Mouse (Mus musculus) midbrain, embryonic 13.5 days (tissue): ENCODE data around the gene Hsd17b12. TPM values are rescaled to one million over a fixed set of nuclear protein-coding genes. Genes with fewer than 3 reads are reported as not detected.
A peak's percentile ranks its signal among the peaks of the same experiment; 100 is the strongest.

Experiments
- ATAC-seq: fragments of 200-750 bp; cut with Nextera tagmentation; 2 replicates; pipeline ENCODE4 v1.8.0; 2017; ENCODE audit warnings: mild to moderate bottlenecking, moderate TSS enrichment, moderate library complexity
- H3K27ac ChIP-seq: fragments of 300-500 bp; sonication (generic); 2 replicates; pipeline ENCODE4 v1.5.1; 2015; ENCODE audit warnings: inconsistent platforms, mild to moderate bottlenecking, moderate library complexity
- H3K27me3 ChIP-seq: fragments of 300-500 bp; sonication (generic); 2 replicates; pipeline ENCODE4 v1.6.1; 2015; ENCODE audit warnings: mild to moderate bottlenecking, inconsistent platforms
- H3K36me3 ChIP-seq: fragments of 300-500 bp; sonication (generic); 2 replicates; pipeline ENCODE4 v1.6.1; 2015; ENCODE audit warnings: mild to moderate bottlenecking, inconsistent platforms
- H3K4me1 ChIP-seq: fragments of 300-500 bp; sonication (generic); replicated peaks from 2 replicates; pipeline ENCODE4 v1.6.1; 2015; ENCODE audit warnings: inconsistent platforms
- H3K4me2 ChIP-seq: fragments of 300-500 bp; sonication (generic); replicated peaks from 2 replicates; pipeline ENCODE4 v1.6.1; 2015; ENCODE audit warnings: moderate library complexity, mild to moderate bottlenecking, inconsistent platforms
- H3K4me3 ChIP-seq: fragments of 300-500 bp; sonication (generic); replicated peaks from 2 replicates; pipeline ENCODE4 v1.5.1; 2015; ENCODE audit warnings: mild to moderate bottlenecking, inconsistent platforms
- H3K9ac ChIP-seq: fragments of 300-500 bp; sonication (generic); replicated peaks from 2 replicates; pipeline ENCODE4 v1.6.1; 2015; ENCODE audit warnings: mild to moderate bottlenecking, inconsistent platforms
- H3K9me3 ChIP-seq: fragments of 300-500 bp; sonication (generic); 2 replicates; pipeline ENCODE4 v1.6.1; 2016; ENCODE audit warnings: mild to moderate bottlenecking, inconsistent platforms
- WGBS: fragments of 180-500 bp; shearing (Covaris S2); methylation state at CpG from one replicate; pipeline ENCODE4 v1.1.7; 2015; 5-methylcytosine and 5-hydroxymethylcytosine counted together
- polyA plus RNA-seq: library from polyadenylated mRNA; unstranded; fragments of >200 nt; fragmentation: Nextera tagmentation; extraction: Ambion mirVana; gene quantifications from 2 replicates; pipeline ENCODE4 v1.2.1, GENCODE M21; 2015

Gene Hsd17b12
- 122 and 131 TPM in 2 replicates for polyA plus RNA-seq

- ATAC-seq, result peak; percentile 99
- WGBS, result under 1% methylated on average over 69 of the region's 69 CpGs
- peak within 1 kb of the TSS; percentile 83 for H3K4me3 ChIP-seq
Observed at GRCm38 (mm10) chr2:94157592-94158519, at the start of gene Hsd17b12. TSS of gene Hsd17b12 (minus strand) at chr2:94157964.

GRCm38 (mm10) chr2:94184906-94185305 is 27.1 kb upstream of the Hsd17b12 start:
- WGBS, result 81% methylated on average over 2 of the region's 2 CpGs
- H3K36me3 ChIP-seq, result no peaks in the 10 kb centered on the region
- no peak overlapping the region for H3K4me3 ChIP-seq
- H3K9ac ChIP-seq, result no peak overlapping the region
- H3K4me2 ChIP-seq, result no peak overlapping the region
- H3K4me1 ChIP-seq, result peaks cover 8% of the 10 kb centered on the region; the same call in 1 of the 2 replicates
- H3K27me3 ChIP-seq, result 0 out of 2 replicates have a peak, but pooled peaks cover 3% of the 10 kb centered on the region
- H3K9me3 ChIP-seq, result no peaks in the 10 kb centered on the region
- no peak overlapping the region for H3K27ac ChIP-seq
- no peak for ATAC-seq

More at GRCm38 (mm10) chr2:94157592-94158519, at the start of gene Hsd17b12:
- Histone ChIP-seq H3K4me1 (peaks cover 37% of the 10 kb centered on the region), H3K9me3 (no peaks in the 10 kb centered on the region), H3K27me3 (no peaks in the 10 kb centered on the region), H3K9ac (peak within 1 kb of the TSS; percentile 90), H3K27ac (peak within 1 kb of the TSS; percentile 92), H3K4me2 (peak within 1 kb of the TSS; percentile 75), H3K36me3 (no peaks in the 10 kb centered on the region)

GRCm38 (mm10) chr2:94184142-94184541 is 26.4 kb upstream of the Hsd17b12 start:
- Histone ChIP-seq H3K27me3 (0 out of 2 replicates have a peak, but pooled peaks cover 3% of the 10 kb centered on the region), H3K27ac (no peak overlapping the region), H3K9me3 (no peaks in the 10 kb centered on the region), H3K9ac (no peak overlapping the region), H3K4me1 (peaks cover 8% of the 10 kb centered on the region; the same call in 1 of the 2 replicates), H3K4me3 (no peak overlapping the region), H3K36me3 (no peaks in the 10 kb centered on the region), H3K4me2 (peak overlapping the region; percentile 13; the same call in 1 of the 2 replicates)
- no peak for ATAC-seq
- WGBS, result 1% methylated on average over 6 of the region's 6 CpGs

- Histone ChIP-seq H3K9me3 (no peaks in the 10 kb centered on the region), H3K4me1 (peaks cover 19% of the 10 kb centered on the region), H3K36me3 (no peaks in the 10 kb centered on the region), H3K4me3 (peak overlapping the region; percentile 98), H3K27me3 (no peaks in the 10 kb centered on the region), H3K9ac (no peak overlapping the region), H3K27ac (no peak overlapping the region), H3K4me2 (no peak overlapping the region)
- WGBS, result 0% methylated on average over 3 of the region's 3 CpGs
- ATAC-seq, result peak; percentile 63
Observed at GRCm38 (mm10) chr2:94179030-94179407, 21.3 kb upstream of the Hsd17b12 start.

- ATAC-seq, result peak; percentile 99
- no peaks in the 10 kb centered on the region for H3K36me3 ChIP-seq
- H3K9ac ChIP-seq, result peak overlapping the region; percentile 87
- peak overlapping the region; percentile 98 for H3K4me3 ChIP-seq
- H3K4me2 ChIP-seq, result peak overlapping the region; percentile 93
- H3K27me3 ChIP-seq, result no peaks in the 10 kb centered on the region
- 2% methylated on average over 22 of the region's 22 CpGs for WGBS
- no peak overlapping the region for H3K27ac ChIP-seq
- peaks cover 15% of the 10 kb centered on the region for H3K4me1 ChIP-seq
- H3K9me3 ChIP-seq, result no peaks in the 10 kb centered on the region
Observed at GRCm38 (mm10) chr2:94178321-94179029, 20.7 kb upstream of the Hsd17b12 start.

GRCm38 (mm10) chr2:94177294-94177693 is 19.5 kb upstream of the Hsd17b12 start:
- peaks cover 15% of the 10 kb centered on the region for H3K4me1 ChIP-seq
- H3K27me3 ChIP-seq, result no peaks in the 10 kb centered on the region
- H3K9ac ChIP-seq, result no peak overlapping the region

GRCm38 (mm10) chr2:94176381-94176780 is 18.6 kb upstream of the Hsd17b12 start:
- WGBS, result 94% methylated on average over 3 of the region's 3 CpGs
- ATAC-seq, result no peak
- H3K36me3 ChIP-seq, result no peaks in the 10 kb centered on the region
- H3K4me3 ChIP-seq, result no peak overlapping the region
- H3K4me2 ChIP-seq, result no peak overlapping the region
- no peaks in the 10 kb centered on the region for H3K9me3 ChIP-seq
- H3K9ac ChIP-seq, result no peak overlapping the region
- no peaks in the 10 kb centered on the region for H3K27me3 ChIP-seq
- H3K27ac ChIP-seq, result no peak overlapping the region
- peaks cover 15% of the 10 kb centered on the region for H3K4me1 ChIP-seq

More at GRCm38 (mm10) chr2:94177294-94177693, 19.5 kb upstream of the Hsd17b12 start:
- Histone ChIP-seq H3K9me3 (no peaks in the 10 kb centered on the region), H3K4me2 (peak overlapping the region; percentile 93), H3K4me3 (peak overlapping the region; percentile 9; the same call in 1 of the 2 replicates), H3K27ac (no peak overlapping the region), H3K36me3 (no peaks in the 10 kb centered on the region)
- no peak for ATAC-seq
- 88% methylated on average over 6 of the region's 6 CpGs for WGBS

GRCm38 (mm10) chr2:94173549-94173948 is 15.8 kb upstream of the Hsd17b12 start:
- H3K4me2 ChIP-seq, result no peak overlapping the region
- no peak for ATAC-seq
- H3K4me1 ChIP-seq, result peaks cover 15% of the 10 kb centered on the region
- H3K4me3 ChIP-seq, result no peak overlapping the region
- H3K36me3 ChIP-seq, result no peaks in the 10 kb centered on the region
- H3K9me3 ChIP-seq, result no peaks in the 10 kb centered on the region
- no peak overlapping the region for H3K9ac ChIP-seq
- H3K27ac ChIP-seq, result no peak overlapping the region
- H3K27me3 ChIP-seq, result no peaks in the 10 kb centered on the region
- 94% methylated on average over 13 of the region's 13 CpGs for WGBS

- Histone ChIP-seq H3K36me3 (no peaks in the 10 kb centered on the region), H3K4me2 (no peak overlapping the region), H3K27ac (no peak overlapping the region), H3K4me3 (no peak overlapping the region), H3K9ac (no peak overlapping the region), H3K9me3 (no peaks in the 10 kb centered on the region), H3K27me3 (0 out of 2 replicates have a peak, but pooled peaks cover 3% of the 10 kb centered on the region), H3K4me1 (peaks cover 5% of the 10 kb centered on the region)
- ATAC-seq, result no peak
- WGBS, result 50% methylated on average over 2 of the region's 2 CpGs
Observed at GRCm38 (mm10) chr2:94163207-94163606, 5.4 kb upstream of the Hsd17b12 start.

- H3K4me3 ChIP-seq, result no peak overlapping the region
- 70% methylated on average over 6 of the region's 6 CpGs for WGBS
- no peak overlapping the region for H3K27ac ChIP-seq
- H3K27me3 ChIP-seq, result 0 out of 2 replicates have a peak, but pooled peaks cover 3% of the 10 kb centered on the region
- no peak overlapping the region for H3K9ac ChIP-seq
- no peak for ATAC-seq
- H3K36me3 ChIP-seq, result no peaks in the 10 kb centered on the region
- H3K4me2 ChIP-seq, result no peak overlapping the region
- peaks cover 5% of the 10 kb centered on the region for H3K4me1 ChIP-seq
- no peaks in the 10 kb centered on the region for H3K9me3 ChIP-seq
Observed at GRCm38 (mm10) chr2:94162141-94162540, 4.4 kb upstream of the Hsd17b12 start.

- Histone ChIP-seq H3K27me3 (no peaks in the 10 kb centered on the region), H3K36me3 (no peaks in the 10 kb centered on the region), H3K9me3 (no peaks in the 10 kb centered on the region), H3K27ac (peak overlapping the region; percentile 72; the same call in 1 of the 2 replicates), H3K4me2 (peak overlapping the region; percentile 56), H3K4me1 (peaks cover 37% of the 10 kb centered on the region), H3K9ac (no peak overlapping the region), H3K4me3 (peak overlapping the region; percentile 47)
- 21% methylated on average over 4 of the region's 4 CpGs for WGBS
- peak; percentile 0; the same call in 1 of the 2 replicates for ATAC-seq
Observed at GRCm38 (mm10) chr2:94158520-94158884, 738 bp upstream of the Hsd17b12 start.

- Histone ChIP-seq H3K27me3 (no peaks in the 10 kb centered on the region), H3K4me2 (peak overlapping the region; percentile 75), H3K9me3 (no peaks in the 10 kb centered on the region), H3K4me1 (peaks cover 45% of the 10 kb centered on the region), H3K27ac (no peak overlapping the region), H3K9ac (peak overlapping the region; percentile 90), H3K36me3 (no peaks in the 10 kb centered on the region), H3K4me3 (peak overlapping the region; percentile 83)
- under 1% methylated on average over 10 of the region's 10 CpGs for WGBS
- ATAC-seq, result no peak
Observed at GRCm38 (mm10) chr2:94157051-94157450, 713 bp downstream of the Hsd17b12 start.
